24 mouse cellular contexts compared by ENCODE assay signal in genomic region chr8:92875795-92876194, GRCm38 (mm10). TPM values are rescaled to one million over a fixed set of nuclear protein-coding genes. Genes with fewer than 3 reads are reported as not detected.
DNase-seq lines count a peak whose midpoint lies in the region; ATAC-seq and TF ChIP-seq lines count a peak whose summit lies in the region.
"Had no signal": no experiment of that assay in that cellular context is flagged by ENCODE, and none has a peak within 500 bp of the region (broad histone marks: within the 10 kb centered on the region; RNA-seq: fewer than 3 reads in every experiment).

No protein-coding gene starts in this region.

- H3K9ac ChIP-seq in embryonic facial prominence, embryonic 13.5 days, result no peak overlapping the region
- H3K9ac ChIP-seq: intestine, embryonic 15.5 days; midbrain, embryonic 12.5 days; neural tube, embryonic 15.5 days had no signal

- 61% methylated on average over 10 of the region's 10 CpGs for WGBS in embryonic facial prominence, embryonic 13.5 days
- WGBS in embryonic facial prominence, embryonic 10.5 days, result 79% methylated on average over 10 of the region's 10 CpGs
- 48% methylated on average over 10 of the region's 10 CpGs for WGBS in thymus, adult 2 months

- no peak overlapping the region for H3K4me2 ChIP-seq in embryonic facial prominence, embryonic 13.5 days
- H3K4me2 ChIP-seq: heart, embryonic 11.5 days; intestine, embryonic 15.5 days; midbrain, embryonic 12.5 days; neural tube, embryonic 15.5 days had no signal

- TF ChIP-seq POLR2A in thymus, adult 2 months (IDR thresholded peaks at IDR 0.05; ENCODE audit: control insufficient read depth, extremely low read depth, insufficient read depth, low read length, poor library complexity), result no peak

- H3K27ac ChIP-seq in embryonic facial prominence, embryonic 13.5 days, result 0 out of 2 replicates have a peak overlapping the region, but pooled peaks have one; percentile 34
- no peak overlapping the region for H3K27ac ChIP-seq in embryonic facial prominence, embryonic 10.5 days (replicated peaks)
- H3K27ac ChIP-seq in thymus, adult 2 months (ENCODE audit: control insufficient read depth, insufficient read depth, low read length), result no peak overlapping the region
- H3K27ac ChIP-seq: forebrain, embryonic 10.5 days; hindbrain, embryonic 10.5 days; intestine, embryonic 15.5 days; limb, embryonic 10.5 days; midbrain, embryonic 12.5 days; neural tube, embryonic 15.5 days had no signal

- peaks cover 6% of the 10 kb centered on the region; the same call in 1 of the 2 replicates for H3K4me1 ChIP-seq in embryonic facial prominence, embryonic 13.5 days
- H3K4me1 ChIP-seq in embryonic facial prominence, embryonic 10.5 days, result peaks cover 4% of the 10 kb centered on the region
- H3K4me1 ChIP-seq in thymus, adult 2 months (replicated peaks; ENCODE audit: control insufficient read depth, insufficient read depth, low read length), result no peaks in the 10 kb centered on the region
- H3K4me1 ChIP-seq: forebrain, embryonic 10.5 days; hindbrain, embryonic 10.5 days; intestine, embryonic 15.5 days; midbrain, embryonic 12.5 days had no signal

- no peak overlapping the region for H3K4me3 ChIP-seq in embryonic facial prominence, embryonic 13.5 days
- no peak overlapping the region for H3K4me3 ChIP-seq in embryonic facial prominence, embryonic 10.5 days
- no peak overlapping the region for H3K4me3 ChIP-seq in thymus, adult 2 months (ENCODE audit: control insufficient read depth, insufficient read depth, low read length)
- H3K4me3 ChIP-seq: forebrain, embryonic 10.5 days; hindbrain, embryonic 10.5 days; intestine, embryonic 15.5 days; limb, embryonic 10.5 days; midbrain, embryonic 12.5 days; neural tube, embryonic 15.5 days had no signal

- ATAC-seq in embryonic facial prominence, embryonic 13.5 days (ENCODE audit: insufficient number of reproducible peaks, insufficient read depth, low FRiP score, low TSS enrichment, low read depth), result no peak
- ATAC-seq: activated CD4-positive, CD25-positive, alpha-beta regulatory T cell, adult 4 months; hindbrain, embryonic 16.5 days; intestine, embryonic 15.5 days had no signal

- no peaks in the 10 kb centered on the region for H3K27me3 ChIP-seq in embryonic facial prominence, embryonic 13.5 days
- no peaks in the 10 kb centered on the region for H3K27me3 ChIP-seq in embryonic facial prominence, embryonic 10.5 days (replicated peaks; ENCODE audit: low read depth, poor library complexity, severe bottlenecking)
- no peaks in the 10 kb centered on the region for H3K27me3 ChIP-seq in thymus, adult 2 months (ENCODE audit: control insufficient read depth, insufficient read depth, low read length)
- H3K27me3 ChIP-seq: intestine, embryonic 15.5 days; midbrain, embryonic 12.5 days; neural tube, embryonic 15.5 days had no signal

- no peak for DNase-seq in embryonic facial prominence, embryonic 10.5 days (ENCODE audit: low spot score)
- DNase-seq in layer of hippocampus, adult 11-12 months (ENCODE audit: low spot score), result peak; percentile 32
- DNase-seq in layer of hippocampus, postnatal 10 days (ENCODE audit: low spot score in 2 of 2), result no peak
- peak; percentile 27 to 34 for DNase-seq in spleen, postnatal 36 days (ENCODE audit: low spot score in 2 of 2)
- no peak for DNase-seq in spleen, postnatal 4 days (ENCODE audit: low spot score in 2 of 2)
- DNase-seq in cerebellum, postnatal 4 days (ENCODE audit: low spot score in 2 of 2), result no peak
- DNase-seq in thymus, adult 2 months, result no peak
- DNase-seq: adrenal gland, postnatal 10 days; cerebellum, adult 9-11 months; kidney, postnatal 4 days; liver; lung, adult 2 months; right cerebral cortex, adult 18-20 months had no signal

- TF ChIP-seq CTCF in thymus, adult 2 months (IDR thresholded peaks at IDR 0.05; ENCODE audit: borderline replicate concordance, control insufficient read depth, extremely low read depth, insufficient read depth, low read length, poor library complexity), result no peak

- H3K36me3 ChIP-seq in embryonic facial prominence, embryonic 13.5 days, result peaks cover 8% of the 10 kb centered on the region
- peaks cover 8% of the 10 kb centered on the region for H3K36me3 ChIP-seq in embryonic facial prominence, embryonic 10.5 days (replicated peaks)
- H3K36me3 ChIP-seq in thymus, adult 2 months (ENCODE audit: control insufficient read depth, insufficient read depth, low read length), result no peaks in the 10 kb centered on the region
- H3K36me3 ChIP-seq: intestine, embryonic 15.5 days; midbrain, embryonic 12.5 days had no signal

- H3K9me3 ChIP-seq in embryonic facial prominence, embryonic 13.5 days, result no peaks in the 10 kb centered on the region; the same call in 1 of the 2 replicates
- no peaks in the 10 kb centered on the region for H3K9me3 ChIP-seq in embryonic facial prominence, embryonic 10.5 days
- H3K9me3 ChIP-seq: forebrain, embryonic 10.5 days; hindbrain, embryonic 10.5 days; intestine, embryonic 15.5 days; limb, embryonic 10.5 days; midbrain, embryonic 12.5 days; neural tube, embryonic 15.5 days had no signal

RNA-seq across cellular contexts. Expression of gene Lpcat2, which starts 20.7 kb away (rescaled TPM):
- polyA plus RNA-seq in embryonic facial prominence, embryonic 13.5 days (2015; fragmentation: Nextera tagmentation; extraction: Ambion mirVana), result 8.5 and 9.4 TPM in 2 replicates
- polyA plus RNA-seq in embryonic facial prominence, embryonic 10.5 days (2016; fragmentation: Nextera tagmentation; extraction: Ambion mirVana), result 3.1 and 4.3 TPM in 2 replicates
- total RNA-seq in layer of hippocampus, postnatal 10 days (2021), result 10 to 100 TPM in 1 of 2 experiments, 1 to 10 TPM in 1; 8.1 to 11.1 TPM
- polyA plus RNA-seq in thymus, adult 2 months (2012; rRNA removed), result 11.6 and 14.2 TPM in 2 replicates

RNA-seq across cellular contexts. Expression of gene Capns2, which starts 25.4 kb away (rescaled TPM):
- polyA plus RNA-seq in embryonic facial prominence, embryonic 13.5 days (2015; fragmentation: Nextera tagmentation; extraction: Ambion mirVana), result 6.2 and 9.4 TPM in 2 replicates
- 0.25 TPM in 1 of 2 replicates, not detected in the other for polyA plus RNA-seq in embryonic facial prominence, embryonic 10.5 days (2016; fragmentation: Nextera tagmentation; extraction: Ambion mirVana)
- 1 to 10 TPM; 1.0 to 1.8 TPM for total RNA-seq in layer of hippocampus, postnatal 10 days (2021)
- 0.22 and 0.66 TPM in 2 replicates for polyA plus RNA-seq in thymus, adult 2 months (2012; rRNA removed)
- total RNA-seq: gastrocnemius, adult 8-10 months had no signal
- polyA plus RNA-seq: activated CD4-positive, CD25-positive, alpha-beta regulatory T cell, adult 4 months; intestine, embryonic 15.5 days had no signal

RNA-seq across cellular contexts. Expression of gene Mmp2, which starts 48.7 kb away (rescaled TPM):
- polyA plus RNA-seq in embryonic facial prominence, embryonic 13.5 days (2015; fragmentation: Nextera tagmentation; extraction: Ambion mirVana), result 256 and 306 TPM in 2 replicates
- 103 and 120 TPM in 2 replicates for polyA plus RNA-seq in embryonic facial prominence, embryonic 10.5 days (2016; fragmentation: Nextera tagmentation; extraction: Ambion mirVana)
- 10 to 100 TPM in 1 of 2 experiments, 1 to 10 TPM in 1; 7.5 to 10.6 TPM for total RNA-seq in layer of hippocampus, postnatal 10 days (2021)
- polyA plus RNA-seq in thymus, adult 2 months (2012; rRNA removed), result 41.5 and 55.9 TPM in 2 replicates

Comparison
In these comparisons a context has a peak if more than half of its experiments do, and no peak if none do; other contexts are left out.
1. DNase-seq: peak in layer of hippocampus, adult 11-12 months (single experiment) and spleen, postnatal 36 days (2 of 2); none in embryonic facial prominence, embryonic 10.5 days (single experiment), layer of hippocampus, postnatal 10 days (0 of 2), spleen, postnatal 4 days (0 of 2), cerebellum, postnatal 4 days (0 of 2) and thymus, adult 2 months (single experiment).